Mouse (Mus musculus): Measurements from ENCODE around the gene M1ap. TPM values are rescaled to one million over a fixed set of nuclear protein-coding genes. Genes with fewer than 3 reads are reported as not detected.

The M1ap gene
- polyA plus RNA-seq, 1 experiment from 2014 or later, result 0.16 TPM

GRCm38 (mm10) chr6:83003082-83003481 is 56.4 kb downstream of the M1ap start:
- 96% methylated on average over 1 of the region's 1 CpGs for WGBS
- H3K4me1 ChIP-seq (replicated peaks; ENCODE audit: control insufficient read depth, insufficient read depth, low read length), result no peaks in the 10 kb centered on the region
- H3K27me3 ChIP-seq (ENCODE audit: control insufficient read depth, insufficient read depth, low read length), result no peaks in the 10 kb centered on the region
- H3K9ac ChIP-seq, result no peak overlapping the region
- no peak overlapping the region for H3K27ac ChIP-seq
- no peaks in the 10 kb centered on the region for H3K36me3 ChIP-seq (replicated peaks; ENCODE audit: control insufficient read depth, insufficient read depth)
- DNase-seq (ENCODE audit: low spot score) (no peak), ATAC-seq (ENCODE audit: low FRiP score) (no peak)
- no peaks in the 10 kb centered on the region for H3K9me3 ChIP-seq (ENCODE audit: control insufficient read depth, low read length)
- H3K4me3 ChIP-seq (replicated peaks; ENCODE audit: low read length), result no peak overlapping the region
- H3K4me2 ChIP-seq (replicated peaks), result no peak overlapping the region

GRCm38 (mm10) chr6:83003850-83004249 is 57.1 kb downstream of the M1ap start:
- WGBS, result 87% methylated on average over 5 of the region's 5 CpGs
- H3K4me1 ChIP-seq (replicated peaks; ENCODE audit: control insufficient read depth, insufficient read depth, low read length), result no peaks in the 10 kb centered on the region
- DNase-seq (ENCODE audit: low spot score) (no peak), ATAC-seq (ENCODE audit: low FRiP score) (no peak)
- H3K4me3 ChIP-seq (replicated peaks; ENCODE audit: low read length), result no peak overlapping the region
- H3K9me3 ChIP-seq (ENCODE audit: control insufficient read depth, low read length), result no peaks in the 10 kb centered on the region
- no peak overlapping the region for H3K27ac ChIP-seq
- H3K9ac ChIP-seq, result no peak overlapping the region
- no peak overlapping the region for H3K4me2 ChIP-seq (replicated peaks)
- no peaks in the 10 kb centered on the region for H3K27me3 ChIP-seq (ENCODE audit: control insufficient read depth, insufficient read depth, low read length)
- H3K36me3 ChIP-seq (replicated peaks; ENCODE audit: control insufficient read depth, insufficient read depth), result no peaks in the 10 kb centered on the region

GRCm38 (mm10) chr6:83004309-83004708 is 57.6 kb downstream of the M1ap start:
- ATAC-seq (ENCODE audit: low FRiP score) (no peak), DNase-seq (ENCODE audit: low spot score) (no peak)
- H3K9ac ChIP-seq, result no peak overlapping the region
- H3K4me3 ChIP-seq (replicated peaks; ENCODE audit: low read length), result no peak overlapping the region
- H3K4me2 ChIP-seq (replicated peaks), result no peak overlapping the region
- no peaks in the 10 kb centered on the region for H3K4me1 ChIP-seq (replicated peaks; ENCODE audit: control insufficient read depth, insufficient read depth, low read length)
- WGBS, result 78% methylated on average over 2 of the region's 2 CpGs
- H3K27me3 ChIP-seq (ENCODE audit: control insufficient read depth, insufficient read depth, low read length), result no peaks in the 10 kb centered on the region
- H3K27ac ChIP-seq, result no peak overlapping the region
- no peaks in the 10 kb centered on the region for H3K9me3 ChIP-seq (ENCODE audit: control insufficient read depth, low read length)
- H3K36me3 ChIP-seq (replicated peaks; ENCODE audit: control insufficient read depth, insufficient read depth), result no peaks in the 10 kb centered on the region

DNA sequence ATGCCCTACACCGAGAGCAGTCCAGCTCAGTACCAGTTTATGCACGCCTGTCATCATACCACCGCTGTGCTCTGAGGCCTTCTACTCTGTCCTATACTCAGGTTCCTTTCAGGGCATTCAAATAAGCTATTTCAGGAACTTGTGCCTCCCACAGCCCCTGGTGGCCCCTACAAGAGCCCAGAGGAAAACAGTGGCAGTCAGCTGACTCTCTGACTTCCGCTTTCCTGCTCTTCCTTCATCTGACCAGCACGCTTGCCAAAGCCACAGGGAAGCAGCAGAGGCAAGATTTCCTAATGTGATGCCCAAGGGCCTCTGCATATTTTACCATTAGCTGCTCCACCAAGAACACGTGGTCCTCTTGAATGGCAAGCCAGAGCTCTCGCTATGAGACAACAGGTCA is 58.2 kb downstream of the M1ap start:
- Histone ChIP-seq H3K4me3 (replicated peaks; ENCODE audit: low read length) (no peak overlapping the region), H3K36me3 (replicated peaks; ENCODE audit: control insufficient read depth, insufficient read depth) (no peaks in the 10 kb centered on the region), H3K4me2 (replicated peaks) (no peak overlapping the region), H3K27me3 (ENCODE audit: control insufficient read depth, insufficient read depth, low read length) (no peaks in the 10 kb centered on the region), H3K4me1 (replicated peaks; ENCODE audit: control insufficient read depth, insufficient read depth, low read length) (no peaks in the 10 kb centered on the region), H3K9ac (no peak overlapping the region), H3K9me3 (ENCODE audit: control insufficient read depth, low read length) (no peaks in the 10 kb centered on the region), H3K27ac (no peak overlapping the region)
- no peak for ATAC-seq (ENCODE audit: low FRiP score)
- 55% methylated on average over 7 of the region's 7 CpGs for WGBS
- DNase-seq (ENCODE audit: low spot score), result no peak

- 85% methylated on average over 10 of the region's 10 CpGs for WGBS
- DNase-seq (ENCODE audit: low spot score), result no peak
- no peak overlapping the region for H3K27ac ChIP-seq
- no peaks in the 10 kb centered on the region for H3K27me3 ChIP-seq (ENCODE audit: control insufficient read depth, insufficient read depth, low read length)
- no peaks in the 10 kb centered on the region for H3K36me3 ChIP-seq (replicated peaks; ENCODE audit: control insufficient read depth, insufficient read depth)
- H3K4me2 ChIP-seq (replicated peaks), result no peak overlapping the region
- no peak overlapping the region for H3K4me3 ChIP-seq (replicated peaks; ENCODE audit: low read length)
- no peak overlapping the region for H3K9ac ChIP-seq
- no peak for ATAC-seq (ENCODE audit: low FRiP score)
- no peaks in the 10 kb centered on the region for H3K4me1 ChIP-seq (replicated peaks; ENCODE audit: control insufficient read depth, insufficient read depth, low read length)
- H3K9me3 ChIP-seq (ENCODE audit: control insufficient read depth, low read length), result no peaks in the 10 kb centered on the region
These were observed 58.8 kb downstream of the M1ap start for GRCm38 (mm10) chr6:83005444-83006011.

DNA sequence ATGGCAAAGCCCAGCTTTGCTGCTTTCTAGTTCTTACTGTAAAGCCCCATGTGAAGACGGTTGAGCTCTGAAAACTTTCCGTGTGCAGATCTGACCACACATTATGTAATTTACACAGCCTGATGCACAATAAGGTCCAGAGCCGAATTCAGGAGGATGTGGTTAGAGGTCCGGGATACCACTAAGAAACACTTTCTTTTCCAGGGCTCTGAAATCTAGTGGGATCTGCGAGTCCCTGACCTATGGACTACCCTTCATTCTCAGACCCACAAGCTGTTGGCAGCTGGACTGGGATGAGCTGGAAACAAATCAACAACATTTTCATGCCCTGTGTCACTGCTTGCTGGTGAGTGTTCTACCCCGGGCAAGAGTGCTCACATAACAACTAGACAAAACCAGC is 59.4 kb downstream of the M1ap start:
- H3K9me3 ChIP-seq (ENCODE audit: control insufficient read depth, low read length), result no peaks in the 10 kb centered on the region
- no peak overlapping the region for H3K4me3 ChIP-seq (replicated peaks; ENCODE audit: low read length)
- ATAC-seq (ENCODE audit: low FRiP score), result no peak
- no peak overlapping the region for H3K9ac ChIP-seq
- no peaks in the 10 kb centered on the region for H3K36me3 ChIP-seq (replicated peaks; ENCODE audit: control insufficient read depth, insufficient read depth)
- H3K4me1 ChIP-seq (replicated peaks; ENCODE audit: control insufficient read depth, insufficient read depth, low read length), result no peaks in the 10 kb centered on the region
- no peak overlapping the region for H3K4me2 ChIP-seq (replicated peaks)
- WGBS, result 89% methylated on average over 6 of the region's 6 CpGs
- DNase-seq (ENCODE audit: low spot score), result no peak
- H3K27me3 ChIP-seq (ENCODE audit: control insufficient read depth, insufficient read depth, low read length), result no peaks in the 10 kb centered on the region
- no peak overlapping the region for H3K27ac ChIP-seq

DNA sequence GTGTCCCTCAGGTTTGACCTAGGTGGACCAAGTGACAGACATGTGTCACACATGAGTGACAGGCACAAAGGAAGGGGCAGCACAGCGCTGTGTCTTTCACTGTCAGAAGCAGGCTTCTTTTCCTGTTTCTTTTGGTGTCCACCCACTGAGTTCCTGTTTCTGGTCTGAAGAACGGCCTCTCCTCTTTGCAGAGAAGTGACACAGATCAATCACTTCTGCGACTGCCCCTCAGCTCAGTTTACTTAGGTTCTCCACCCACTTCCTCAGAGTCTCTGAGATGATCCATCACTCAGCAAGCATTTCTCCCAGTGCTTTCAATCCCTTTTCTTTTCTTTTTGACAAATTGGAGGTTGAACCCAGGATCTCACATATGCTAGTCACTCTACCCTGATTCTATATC is 62.0 kb downstream of the M1ap start:
- Histone ChIP-seq H3K9ac (no peak overlapping the region), H3K4me3 (replicated peaks; ENCODE audit: low read length) (no peak overlapping the region), H3K4me1 (replicated peaks; ENCODE audit: control insufficient read depth, insufficient read depth, low read length) (no peaks in the 10 kb centered on the region), H3K27me3 (ENCODE audit: control insufficient read depth, insufficient read depth, low read length) (no peaks in the 10 kb centered on the region), H3K4me2 (replicated peaks) (no peak overlapping the region), H3K27ac (no peak overlapping the region), H3K36me3 (replicated peaks; ENCODE audit: control insufficient read depth, insufficient read depth) (no peaks in the 10 kb centered on the region), H3K9me3 (ENCODE audit: control insufficient read depth, low read length) (no peaks in the 10 kb centered on the region)
- WGBS, result 51% methylated on average over 3 of the region's 3 CpGs
- DNase-seq (ENCODE audit: low spot score) (no peak), ATAC-seq (ENCODE audit: low FRiP score) (no peak)

- no peaks in the 10 kb centered on the region for H3K36me3 ChIP-seq (replicated peaks; ENCODE audit: control insufficient read depth, insufficient read depth)
- WGBS, result 81% methylated on average over 7 of the region's 7 CpGs
- H3K9me3 ChIP-seq (ENCODE audit: control insufficient read depth, low read length), result no peaks in the 10 kb centered on the region
- DNase-seq (ENCODE audit: low spot score) (no peak), ATAC-seq (ENCODE audit: low FRiP score) (no peak)
- H3K4me3 ChIP-seq (replicated peaks; ENCODE audit: low read length), result no peak overlapping the region
- H3K27me3 ChIP-seq (ENCODE audit: control insufficient read depth, insufficient read depth, low read length), result no peaks in the 10 kb centered on the region
- no peak overlapping the region for H3K4me2 ChIP-seq (replicated peaks)
- H3K9ac ChIP-seq, result no peak overlapping the region
- no peaks in the 10 kb centered on the region for H3K4me1 ChIP-seq (replicated peaks; ENCODE audit: control insufficient read depth, insufficient read depth, low read length)
- H3K27ac ChIP-seq, result no peak overlapping the region
These were observed 63.3 kb downstream of the M1ap start for GRCm38 (mm10) chr6:83010010-83010409.

DNA sequence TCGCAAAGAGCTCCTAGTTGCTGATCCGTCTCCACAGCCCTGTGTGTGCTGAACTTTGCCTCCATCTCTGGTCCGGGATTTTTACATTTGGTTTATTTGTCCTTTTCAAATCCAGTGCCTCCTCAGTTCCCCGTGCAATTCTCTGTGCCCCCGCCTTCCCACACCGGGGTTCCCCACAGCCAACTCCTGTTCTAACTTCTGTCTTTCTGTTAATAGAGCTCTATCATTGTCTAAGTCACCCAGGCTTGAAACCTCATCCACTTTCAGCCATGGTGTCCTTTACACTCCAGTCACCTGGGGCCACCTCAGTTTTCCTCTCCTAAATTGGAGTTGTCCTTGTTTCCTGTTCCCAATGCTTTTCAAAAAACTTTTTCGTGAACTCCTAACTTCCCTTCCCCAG is 64.6 kb downstream of the M1ap start:
- Histone ChIP-seq H3K4me2 (replicated peaks) (no peak overlapping the region), H3K4me3 (replicated peaks; ENCODE audit: low read length) (no peak overlapping the region), H3K27me3 (ENCODE audit: control insufficient read depth, insufficient read depth, low read length) (no peaks in the 10 kb centered on the region), H3K9me3 (ENCODE audit: control insufficient read depth, low read length) (no peaks in the 10 kb centered on the region), H3K27ac (no peak overlapping the region), H3K36me3 (replicated peaks; ENCODE audit: control insufficient read depth, insufficient read depth) (no peaks in the 10 kb centered on the region), H3K9ac (no peak overlapping the region), H3K4me1 (replicated peaks; ENCODE audit: control insufficient read depth, insufficient read depth, low read length) (no peaks in the 10 kb centered on the region)
- WGBS, result 88% methylated on average over 7 of the region's 7 CpGs
- ATAC-seq (ENCODE audit: low FRiP score), result no peak
- DNase-seq (ENCODE audit: low spot score), result no peak

DNA sequence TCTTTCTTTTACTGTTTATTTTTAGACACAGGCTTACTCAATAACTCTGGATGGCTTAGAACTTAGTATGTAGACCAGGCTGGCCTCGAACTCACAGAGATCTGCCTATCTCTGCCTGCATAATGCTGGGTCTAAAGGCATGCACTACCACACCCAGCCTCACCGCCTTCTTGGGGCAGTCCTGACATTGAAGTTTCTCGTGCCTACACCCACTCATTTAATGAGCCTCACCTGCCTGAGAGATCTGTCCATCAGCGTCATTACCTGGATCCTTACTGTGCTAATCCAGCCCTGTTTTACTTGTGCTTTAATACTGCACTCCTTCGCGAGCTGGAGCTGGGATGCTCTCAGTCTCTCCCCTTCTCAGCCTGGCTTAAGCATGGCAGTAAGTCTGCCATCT is 65.1 kb downstream of the M1ap start:
- Histone ChIP-seq H3K9ac (no peak overlapping the region), H3K4me2 (replicated peaks) (no peak overlapping the region), H3K4me3 (replicated peaks; ENCODE audit: low read length) (no peak overlapping the region), H3K27me3 (ENCODE audit: control insufficient read depth, insufficient read depth, low read length) (no peaks in the 10 kb centered on the region), H3K4me1 (replicated peaks; ENCODE audit: control insufficient read depth, insufficient read depth, low read length) (no peaks in the 10 kb centered on the region), H3K36me3 (replicated peaks; ENCODE audit: control insufficient read depth, insufficient read depth) (no peaks in the 10 kb centered on the region), H3K9me3 (ENCODE audit: control insufficient read depth, low read length) (no peaks in the 10 kb centered on the region), H3K27ac (no peak overlapping the region)
- DNase-seq (ENCODE audit: low spot score) (no peak), ATAC-seq (ENCODE audit: low FRiP score) (no peak)
- WGBS, result 79% methylated on average over 6 of the region's 6 CpGs
